Mouse (Mus musculus): ENCODE results near the gene Tiam2.

Tiam2 gene

DNA sequence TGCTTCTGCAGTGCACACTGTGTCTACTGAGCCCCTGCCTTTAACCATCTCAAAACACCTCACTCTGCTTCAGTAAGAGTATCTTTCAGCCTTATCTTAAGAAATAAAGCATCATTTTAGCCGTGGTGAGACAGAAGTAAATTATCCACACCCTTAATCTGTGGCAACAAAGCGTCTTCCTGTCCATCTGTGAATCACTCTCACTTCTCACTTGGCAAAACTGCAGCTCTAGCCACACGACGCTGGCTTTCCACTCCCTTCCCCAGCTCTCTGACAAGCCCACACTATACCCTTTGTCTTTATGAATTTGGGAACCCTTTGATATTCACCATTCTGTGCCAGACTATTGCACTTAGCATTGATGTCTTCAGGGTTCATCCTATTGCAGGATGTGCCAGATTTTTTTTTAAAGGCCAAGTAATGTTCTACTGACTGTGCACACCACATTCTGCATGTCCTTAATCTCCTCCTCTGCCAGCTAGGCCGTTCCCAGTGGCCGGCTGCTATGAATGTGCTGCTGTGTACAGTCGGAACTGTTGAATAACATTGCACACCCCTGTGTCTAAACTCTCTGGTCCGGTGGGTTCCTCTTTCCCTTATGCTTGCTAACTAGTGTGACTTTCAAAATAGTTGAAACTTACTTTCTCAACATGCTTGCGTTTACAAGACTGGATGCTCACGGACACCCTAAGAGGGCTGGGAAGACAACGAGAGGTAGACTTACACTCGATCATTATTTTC, 126.4 kb downstream of the Tiam2 start:
- DNase-seq (ENCODE audit: low spot score): no peak

- DNase-seq (ENCODE audit: low spot score): no peak
Measured at GRCm38 (mm10) chr17:3453946-3454345, 127.6 kb downstream of the Tiam2 start.

DNA sequence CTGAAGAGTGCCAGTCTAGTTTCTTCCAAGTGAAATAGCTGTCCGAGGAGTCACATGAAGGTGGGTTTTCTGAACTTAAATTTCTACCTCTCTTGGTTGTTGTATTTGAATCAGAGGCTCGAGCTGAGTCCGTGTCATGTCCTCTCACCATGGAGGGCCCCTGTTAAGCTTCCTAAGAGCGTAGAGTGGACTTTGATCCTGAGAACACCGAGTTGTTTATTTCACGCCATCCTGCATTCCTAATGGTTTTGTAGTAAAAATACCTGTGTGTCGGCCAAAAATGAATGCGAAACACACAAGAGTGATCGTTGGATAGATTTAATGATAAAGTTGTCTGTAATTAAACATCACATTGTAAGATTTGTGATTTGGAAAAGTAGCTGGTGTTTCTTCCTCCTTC, 128.5 kb downstream of the Tiam2 start:
- no peak for DNase-seq (ENCODE audit: low spot score)

DNA sequence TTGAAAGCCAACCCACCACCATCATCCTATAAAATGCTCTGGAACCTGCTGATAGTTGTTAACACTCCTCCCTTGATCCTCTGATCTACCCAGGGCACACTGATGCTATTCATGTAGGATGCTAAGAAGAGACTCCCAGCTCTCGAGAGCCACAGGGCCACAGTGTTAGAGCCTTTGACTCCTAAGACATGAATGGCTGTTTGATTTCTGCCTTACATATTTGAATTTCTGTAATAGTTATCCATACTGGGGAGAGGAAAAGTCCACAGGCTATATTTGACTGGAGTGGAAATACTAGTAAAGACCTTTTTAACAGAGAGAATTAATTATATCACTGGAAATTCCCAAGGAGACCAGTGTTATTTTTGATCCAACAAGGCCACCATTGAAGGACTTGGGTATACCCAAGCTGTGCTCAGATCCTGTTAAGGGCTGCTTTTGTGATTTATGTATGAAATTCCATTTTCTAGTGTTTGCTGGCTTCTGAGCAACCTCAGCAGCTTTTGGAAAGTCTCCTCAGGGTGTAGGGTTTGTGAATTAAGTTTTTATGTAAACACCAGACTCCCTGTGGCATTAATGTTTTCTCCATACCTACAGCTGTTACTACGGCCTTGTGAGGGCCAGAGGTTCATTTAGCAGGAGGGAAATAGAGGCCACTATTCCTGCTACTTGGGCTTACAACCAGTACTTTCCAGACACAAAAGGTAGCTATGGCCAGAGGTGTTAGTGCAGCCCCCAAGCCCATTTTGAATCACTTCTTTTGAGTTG, 131.7 kb downstream of the Tiam2 start:
- no peak for DNase-seq (ENCODE audit: low spot score)

DNA sequence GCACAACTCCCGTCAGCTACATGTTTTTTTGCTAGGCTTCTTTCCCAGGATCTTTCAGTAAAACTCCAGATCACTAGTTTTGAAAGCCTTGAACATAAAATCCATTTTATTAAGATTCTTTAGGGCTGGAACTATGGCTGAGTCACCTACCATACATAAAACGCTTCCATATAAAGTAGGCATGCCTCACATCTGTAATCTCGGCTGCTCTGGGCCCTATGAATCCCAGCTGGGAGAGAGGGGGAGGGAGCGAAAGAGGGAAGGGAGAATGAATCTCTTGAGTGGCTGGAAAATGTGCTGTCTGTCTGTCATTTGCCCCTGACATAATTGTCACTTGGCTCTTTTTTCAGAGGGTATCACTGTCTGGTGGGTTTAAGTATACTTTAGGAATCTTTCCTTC, 139.5 kb downstream of the Tiam2 start:
- DNase-seq (ENCODE audit: low spot score): no peak

- no peak for DNase-seq (ENCODE audit: low spot score)
Measured at GRCm38 (mm10) chr17:3466681-3467080, 140.3 kb downstream of the Tiam2 start.

DNA sequence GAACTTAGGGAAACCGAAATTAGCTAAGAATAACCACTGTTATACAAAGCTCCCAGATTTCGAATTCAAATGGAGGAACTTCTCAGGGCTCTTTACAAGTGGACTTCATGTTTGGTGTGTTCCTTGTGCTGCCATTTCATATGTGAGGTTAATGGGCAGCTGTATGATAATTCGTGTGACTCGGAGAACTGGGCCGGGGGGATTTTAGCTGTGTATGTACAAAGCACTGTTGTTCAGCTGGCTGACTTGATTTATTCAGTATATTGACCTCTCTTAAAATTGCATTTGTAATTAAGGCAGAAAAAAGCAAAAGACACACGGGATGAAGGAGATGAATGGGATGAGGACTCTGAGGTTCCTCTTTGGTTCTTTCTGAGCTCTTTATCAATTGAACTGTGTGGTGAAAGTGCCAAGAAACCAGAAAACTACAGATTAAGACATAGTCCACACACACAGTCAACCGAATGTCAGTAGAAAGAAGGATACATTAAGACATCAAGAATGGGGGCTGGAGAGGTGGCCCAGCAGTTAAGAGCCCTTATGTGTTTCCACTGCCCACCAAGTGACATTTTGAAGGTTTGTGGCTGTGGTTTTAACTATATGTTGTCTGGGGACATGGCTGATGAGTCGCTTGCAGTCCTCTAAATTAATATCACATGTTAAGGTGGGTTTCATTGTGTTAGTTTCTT, 141.4 kb downstream of the Tiam2 start:
- DNase-seq (ENCODE audit: low spot score): no peak

GRCm38 (mm10) chr17:3472018-3472417, 145.6 kb downstream of the Tiam2 start:
- no peak for DNase-seq (ENCODE audit: low spot score)

DNA sequence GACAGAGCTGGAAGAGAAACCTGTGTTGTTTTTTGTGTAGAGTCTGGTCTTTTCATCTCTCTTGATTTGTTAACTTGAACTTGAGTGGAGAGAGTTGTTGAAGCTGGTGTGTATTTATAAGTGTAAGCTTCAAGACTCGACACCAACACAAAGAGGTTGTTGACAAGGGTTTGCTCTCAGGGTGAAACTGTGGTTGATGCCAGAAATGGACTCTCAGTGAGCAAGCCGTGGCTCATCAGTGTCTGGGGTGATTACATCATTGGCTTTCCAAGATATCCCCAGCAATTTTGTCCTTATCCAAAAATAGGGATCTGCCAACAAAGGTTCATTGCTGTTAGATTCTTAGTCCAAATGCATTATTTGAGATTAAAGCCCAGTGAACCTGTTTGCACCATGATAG, 150.2 kb downstream of the Tiam2 start:
- DNase-seq (ENCODE audit: low spot score): no peak

DNA sequence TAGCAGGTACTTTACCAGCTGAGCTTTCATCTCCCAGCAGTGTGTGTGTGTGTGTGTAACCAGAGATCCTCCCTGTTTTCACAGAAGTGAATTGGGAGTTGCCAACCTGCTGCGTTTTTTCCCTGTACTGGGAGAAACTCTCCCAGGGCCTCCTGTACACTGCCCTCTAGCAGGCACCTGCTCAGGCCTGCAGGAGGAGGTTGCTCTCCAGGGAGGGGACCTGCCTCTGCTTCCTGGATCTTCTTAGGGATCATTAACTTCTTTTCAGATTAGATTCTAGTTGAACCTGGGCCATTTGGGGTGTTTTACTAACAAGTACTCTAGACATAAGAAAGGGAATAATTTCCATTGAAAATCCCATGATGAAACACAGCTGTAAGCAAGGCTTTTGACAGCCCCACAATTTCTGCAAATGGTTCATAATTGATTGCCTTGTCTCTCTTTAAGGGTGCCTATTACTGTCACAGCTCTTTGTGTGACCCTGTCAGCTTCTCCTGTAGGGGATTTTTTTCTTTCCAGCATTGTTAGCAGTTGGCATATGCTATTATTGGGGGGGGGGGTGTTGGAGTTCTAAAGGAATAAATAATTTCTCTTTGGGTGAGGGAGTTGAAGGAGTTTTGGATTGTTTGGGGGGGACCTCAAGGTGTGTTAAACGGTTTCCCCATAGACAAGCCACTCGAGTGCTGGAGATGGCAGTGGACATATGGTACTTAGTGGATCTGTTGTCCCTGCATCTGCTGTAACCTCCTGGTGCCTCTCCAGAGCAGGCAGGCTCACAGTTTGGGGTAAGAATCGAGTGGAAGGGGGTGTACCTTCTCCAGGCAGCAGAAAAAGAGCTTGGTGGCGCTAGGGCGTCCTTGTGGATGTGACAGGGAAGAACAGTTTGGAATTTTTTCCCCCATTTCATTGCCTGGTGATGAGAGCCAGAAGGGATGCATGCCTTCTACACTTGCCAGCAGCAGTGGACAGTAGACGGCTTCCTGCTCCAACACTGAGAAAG, 155.5 kb downstream of the Tiam2 start:
- DNase-seq (ENCODE audit: low spot score): no peak

DNA sequence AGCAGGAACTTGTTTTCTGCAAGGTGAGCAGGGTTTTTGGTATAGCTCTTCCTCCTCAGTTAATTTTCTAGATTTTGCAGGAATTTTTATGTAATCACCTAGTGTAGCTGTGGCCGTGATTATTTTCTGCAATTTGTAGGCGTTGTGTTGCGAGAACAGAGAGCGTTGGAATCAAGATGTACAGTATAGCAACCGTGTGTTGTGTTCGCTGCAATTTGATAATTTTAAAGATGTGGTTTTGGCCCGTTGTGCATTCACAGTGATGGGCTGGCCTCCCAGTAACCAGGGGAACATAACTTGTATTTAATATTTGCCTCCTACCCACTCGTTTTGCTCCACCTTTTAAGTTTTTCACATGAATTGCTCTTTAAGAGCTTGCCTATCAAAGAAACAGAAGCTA, 156.7 kb downstream of the Tiam2 start:
- DNase-seq (ENCODE audit: low spot score): no peak

GRCm38 (mm10) chr17:3485851-3486250, 159.5 kb downstream of the Tiam2 start:
- no peak for DNase-seq (ENCODE audit: low spot score)

DNA sequence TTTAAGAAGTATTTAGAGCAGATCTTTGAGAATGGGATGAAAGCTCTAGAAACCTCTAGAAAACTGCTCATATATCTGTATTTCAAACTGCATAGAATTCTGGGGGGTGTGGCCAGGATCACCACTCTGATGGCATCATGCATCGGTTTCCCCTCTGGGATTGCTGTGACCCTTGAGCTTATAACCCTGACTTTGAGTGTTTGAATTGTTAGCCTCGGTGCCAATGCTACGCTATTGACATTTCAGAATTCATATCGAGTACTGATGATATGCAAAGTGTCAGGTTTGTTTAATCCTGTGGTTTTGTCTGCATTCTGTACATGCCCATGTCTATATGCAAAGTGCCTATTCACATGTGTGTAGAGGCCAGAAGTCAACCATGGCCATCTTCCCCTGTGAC, 160.8 kb downstream of the Tiam2 start:
- DNase-seq (ENCODE audit: low spot score): no peak

GRCm38 (mm10) chr17:3487721-3488601, 161.6 kb downstream of the Tiam2 start:
- no peak for DNase-seq (ENCODE audit: low spot score)

DNA sequence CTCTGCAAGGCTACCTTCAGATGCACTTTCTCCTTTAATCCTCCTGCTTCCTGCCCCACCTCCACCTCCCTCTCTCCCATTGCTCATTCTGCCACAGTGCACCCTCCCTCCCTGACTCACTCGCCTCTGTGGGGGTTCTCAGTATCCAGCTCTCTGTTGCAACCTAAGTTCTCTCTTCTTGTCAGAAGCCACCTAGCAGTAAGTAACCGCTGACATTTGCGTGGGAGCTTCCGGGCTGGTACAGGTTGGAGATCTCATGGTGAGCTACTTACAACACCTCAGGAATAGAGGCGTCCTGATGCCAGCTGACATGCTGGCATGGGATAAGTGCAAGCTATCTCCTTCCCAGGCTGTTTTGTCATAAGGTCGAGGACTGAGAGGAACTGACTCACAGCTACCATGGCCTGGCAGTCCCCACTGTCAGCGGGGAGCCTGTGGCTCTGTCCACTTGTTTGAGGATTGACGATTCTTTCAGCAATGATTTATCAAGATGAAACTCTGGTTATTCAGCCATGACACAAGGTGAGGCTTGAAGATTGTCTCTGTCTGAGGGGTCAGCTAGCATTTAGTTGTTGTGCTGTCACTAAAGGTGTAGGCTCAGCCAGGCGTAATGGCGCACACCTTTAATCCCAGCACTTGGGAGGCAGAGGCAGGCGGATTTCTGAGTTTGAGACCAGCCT, 164.0 kb downstream of the Tiam2 start:
- DNase-seq (ENCODE audit: low spot score): no peak

DNA sequence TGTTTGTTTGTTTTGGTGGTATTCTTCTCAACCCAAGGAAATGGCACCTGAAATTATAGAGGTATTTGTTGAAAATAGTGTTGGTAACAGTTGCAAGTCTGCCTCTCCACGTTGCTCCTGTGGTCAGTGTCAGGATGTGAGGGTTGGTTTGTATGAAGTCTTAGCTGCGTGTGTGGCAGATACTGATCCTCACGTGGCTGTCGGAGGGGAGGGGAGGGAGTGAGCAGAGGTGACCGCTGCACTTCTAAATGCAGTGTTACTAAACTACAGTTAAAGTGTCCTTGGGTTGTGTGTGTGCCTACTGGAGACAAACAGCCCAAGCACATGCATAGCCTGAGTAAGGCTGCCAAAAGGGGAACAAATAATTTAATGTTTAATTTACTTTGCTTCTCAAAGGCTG, 164.7 kb downstream of the Tiam2 start:
- no peak for DNase-seq (ENCODE audit: low spot score)

GRCm38 (mm10) chr17:3491667-3492066, 165.3 kb downstream of the Tiam2 start:
- DNase-seq (ENCODE audit: low spot score): no peak

DNA sequence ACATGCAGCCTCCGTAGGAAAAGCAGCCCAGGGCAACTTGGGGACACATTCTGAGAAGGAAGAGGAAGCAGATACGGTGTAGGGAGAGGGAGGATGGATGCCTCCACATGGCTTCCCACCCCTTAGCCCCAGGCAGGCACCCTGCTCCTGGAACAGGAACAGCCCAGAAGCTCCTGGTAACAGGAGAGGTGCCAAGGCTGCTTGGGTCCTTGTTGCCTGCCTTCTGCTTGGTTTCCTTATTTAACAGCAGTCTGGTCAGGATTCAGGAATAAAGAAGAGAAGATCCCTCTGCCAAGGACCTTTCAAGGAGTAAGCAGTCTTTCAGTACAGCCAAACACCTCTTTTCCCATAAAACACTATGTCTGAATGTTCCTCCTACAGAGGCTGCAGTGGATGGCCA, 169.2 kb downstream of the Tiam2 start:
- no peak for DNase-seq (ENCODE audit: low spot score)

- no peak for DNase-seq (ENCODE audit: low spot score)
Measured at GRCm38 (mm10) chr17:3496080-3496479, 169.7 kb downstream of the Tiam2 start.

DNA sequence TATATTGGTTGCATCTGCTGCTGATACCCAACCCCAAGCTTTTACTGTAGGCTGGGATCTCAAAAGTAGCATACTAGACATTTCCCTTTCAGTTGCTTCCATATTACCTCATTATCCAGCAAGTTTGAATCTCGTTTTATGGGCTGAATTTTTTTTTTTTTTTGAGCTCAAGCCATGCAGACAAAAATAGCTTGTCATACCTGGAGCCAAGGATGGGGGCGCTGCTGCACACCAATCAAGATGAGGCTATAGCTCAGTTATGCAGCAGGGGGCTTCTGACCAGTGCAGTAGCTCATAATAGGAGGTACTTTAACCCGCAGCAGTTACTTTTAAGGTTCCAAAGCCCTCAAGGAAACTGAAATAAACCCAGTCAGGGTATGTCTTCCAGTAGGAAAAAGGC, 171.7 kb downstream of the Tiam2 start:
- DNase-seq (ENCODE audit: low spot score): peak; percentile 12
